Mouse (Mus musculus) regulatory T cell (primary cell): ENCODE results near the gene Prf1.

ENCODE experiments used
- in situ Hi-C: fragments of 300-600 bp; cut with MboI, MseI; formaldehyde crosslinking; loops from one replicate; pipeline ENCODE4 v1.15.1; 2025; ENCODE audit warnings: high pct_unique_total_duplicates

Prf1 gene

DNA sequence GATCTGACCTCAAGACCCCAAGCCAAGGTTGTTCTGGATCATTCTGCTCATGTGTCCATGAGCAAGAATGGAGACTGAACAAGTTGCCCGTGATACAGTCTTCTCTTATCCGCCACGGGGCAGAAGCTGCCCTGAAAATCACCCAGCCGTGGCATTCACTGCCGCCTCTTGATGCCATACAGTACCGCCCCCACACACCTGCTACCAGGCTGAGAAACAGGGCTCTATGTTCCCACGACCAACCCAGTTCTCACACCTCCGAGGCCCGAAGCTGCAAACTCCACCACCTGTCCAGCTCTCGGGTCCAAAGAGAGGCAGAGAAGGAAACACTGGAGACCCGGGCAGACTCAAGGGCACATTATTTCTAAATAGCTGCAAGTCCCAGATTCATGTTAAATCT, 40.0 kb downstream of the Prf1 start:
- in situ Hi-C loops: no loop called here

GRCm38 (mm10) chr10:61339216-61339615, 41.6 kb downstream of the Prf1 start:
- in situ Hi-C loops: no loop called here

- in situ Hi-C loops: no loop called here
Measured at GRCm38 (mm10) chr10:61340247-61340646, 42.6 kb downstream of the Prf1 start.

DNA sequence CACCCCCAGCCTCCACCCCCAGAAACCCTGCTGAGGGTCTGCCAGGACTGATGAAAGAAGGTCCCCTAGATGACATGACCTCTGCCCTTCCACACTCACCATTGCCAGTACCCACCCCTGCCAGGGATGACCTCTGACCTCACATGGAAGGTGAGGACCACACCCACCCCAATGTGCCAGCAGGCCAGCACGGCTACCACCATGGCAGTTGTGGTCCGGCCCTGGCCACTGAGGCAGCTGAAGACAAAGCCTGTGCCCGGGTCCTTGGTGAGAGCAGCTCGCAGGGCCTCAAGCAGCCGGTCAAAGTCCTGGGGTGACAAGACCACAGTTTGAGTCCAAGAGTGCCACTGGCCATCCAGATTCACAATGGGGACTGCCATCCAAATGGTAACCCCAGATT, 43.4 kb downstream of the Prf1 start:
- in situ Hi-C loops: no loop called here

GRCm38 (mm10) chr10:61341557-61341956, 43.9 kb downstream of the Prf1 start:
- in situ Hi-C loops: no loop called here

DNA sequence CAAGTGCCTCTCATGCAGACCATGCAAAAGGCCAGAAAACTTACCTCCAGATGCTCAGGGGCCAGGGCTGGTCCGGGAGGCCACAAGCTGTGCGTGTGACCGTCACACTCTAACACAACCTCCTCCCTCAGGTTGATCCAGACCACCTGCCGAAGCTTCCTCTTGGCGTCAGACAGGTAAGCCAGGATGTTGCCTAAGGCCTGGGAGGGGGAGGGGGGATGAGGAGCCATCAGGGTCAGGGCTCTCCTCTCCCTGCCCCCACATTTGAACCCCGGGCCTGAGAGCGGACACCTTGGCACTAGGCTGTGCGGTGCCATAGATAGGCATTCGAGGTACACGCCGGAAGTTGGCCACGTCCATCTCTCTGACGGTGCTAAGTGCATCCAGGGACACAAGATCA, 45.1 kb downstream of the Prf1 start:
- in situ Hi-C loops: no loop called here

- in situ Hi-C loops: no loop called here
Measured at GRCm38 (mm10) chr10:61343950-61344349, 46.3 kb downstream of the Prf1 start.

DNA sequence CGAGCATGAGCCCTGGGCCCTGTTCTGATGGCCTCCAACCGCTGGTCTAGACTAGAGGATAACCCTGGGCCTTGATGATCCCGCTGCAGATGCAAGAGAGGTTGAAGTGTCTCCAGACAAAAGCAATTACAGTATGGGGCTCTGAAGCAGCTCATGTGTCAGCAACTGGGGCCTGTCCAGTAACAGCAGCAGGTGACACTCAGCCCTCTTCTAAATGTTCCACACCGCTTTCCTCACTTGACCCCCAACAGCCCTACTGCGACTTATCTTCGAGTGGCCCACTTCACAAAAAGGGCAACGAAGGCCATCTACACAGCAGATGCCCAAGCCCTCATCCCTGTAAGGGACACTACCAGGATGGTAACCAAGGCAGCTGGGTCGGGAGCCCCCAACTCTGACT, 47.5 kb downstream of the Prf1 start:
- in situ Hi-C loops: no loop called here

DNA sequence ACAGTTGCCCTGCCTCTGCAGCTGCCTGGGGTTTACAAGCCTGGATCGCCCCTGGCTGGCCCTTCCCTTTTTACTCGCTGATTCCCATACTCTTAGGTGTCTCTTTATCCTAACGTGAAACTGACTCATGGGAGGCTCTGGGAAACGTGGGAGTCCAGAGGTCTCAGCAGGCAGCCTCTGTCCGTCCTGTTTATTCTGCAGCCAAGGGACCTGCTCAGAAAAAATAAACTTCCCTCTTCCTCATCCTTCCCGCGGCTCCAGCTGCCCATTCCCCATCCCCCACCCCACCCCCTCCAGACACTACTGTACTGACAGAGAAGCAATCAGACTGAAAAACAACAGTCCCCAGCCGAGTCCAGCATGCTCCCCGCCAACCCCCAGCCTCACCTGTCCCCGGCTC, 48.7 kb downstream of the Prf1 start:
- in situ Hi-C loops: no loop called here

DNA sequence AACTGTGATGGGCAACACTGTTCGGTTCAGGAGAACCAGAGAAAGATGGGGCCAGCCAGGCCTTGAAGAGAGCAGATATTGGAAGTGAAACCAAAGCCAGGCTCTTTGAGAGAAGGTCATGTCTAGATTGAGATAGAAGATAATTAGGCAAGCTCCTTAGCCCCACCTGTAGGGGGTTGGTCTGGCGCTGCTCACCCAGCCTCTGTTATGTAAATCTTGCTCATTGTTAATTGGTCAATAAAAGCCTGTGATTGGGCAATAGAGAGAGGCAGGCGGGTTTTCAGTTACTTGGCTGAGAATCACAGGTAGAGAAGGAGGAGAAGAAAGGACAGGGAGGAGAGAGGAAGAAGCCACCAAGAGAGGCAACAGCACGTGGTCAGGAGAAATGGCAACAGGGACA, 53.6 kb downstream of the Prf1 start:
- in situ Hi-C loops: no loop called here
